Mouse (Mus musculus): ENCODE measurements around the gene Faap20.

- TF ChIP-seq CTCF (IDR thresholded peaks at IDR 0.05) (no peak), EP300 (IDR thresholded peaks at IDR 0.05) (no peak)
Observed at GRCm38 (mm10) chr4:155223594-155224528, 25.7 kb upstream of the Faap20 start.

Measured in lung, postnatal 0 days (tissue).